Mouse (Mus musculus): ENCODE measurements around the gene Polr3h.
"Not testable (repeated sequence)": the region's sequence is repeated elsewhere in the genome, so short reads cannot be mapped to it uniquely, and the experiment has no call there.

Polr3h gene

DNA sequence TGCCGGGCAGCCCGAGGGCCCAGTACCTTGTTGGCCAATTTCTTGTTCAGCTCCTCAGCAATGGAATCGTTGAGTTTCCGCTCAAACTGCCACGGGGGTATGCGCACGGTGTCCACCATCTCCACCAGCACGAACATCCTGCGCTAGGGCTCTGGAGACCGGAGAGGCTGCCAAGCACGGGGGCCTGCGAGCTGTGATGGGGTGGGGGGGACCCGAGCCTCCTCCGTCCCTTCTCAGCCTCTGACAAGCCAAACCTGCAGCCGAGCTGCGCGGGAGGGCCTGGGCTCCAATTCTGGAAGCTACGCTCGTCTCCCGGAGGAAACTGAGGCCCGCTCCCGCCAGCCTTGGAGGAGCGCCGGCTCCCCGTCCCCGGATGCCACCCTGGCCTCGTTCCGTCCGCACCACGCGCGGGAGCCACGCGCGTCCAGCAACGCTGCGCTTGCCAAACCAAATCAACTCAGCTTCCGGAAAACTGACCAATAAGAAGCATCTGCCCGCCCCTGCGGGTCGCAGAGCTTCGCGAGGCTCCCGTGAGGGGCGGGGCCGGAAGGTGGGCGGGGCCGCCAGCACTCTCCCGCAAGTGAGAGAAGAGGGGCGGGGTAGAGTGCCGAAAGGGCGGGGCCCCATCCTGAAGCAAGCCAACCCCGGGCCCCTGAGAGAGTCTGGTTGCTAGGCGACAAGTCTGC lies at the start of gene Polr3h:
TSS of gene Polr3h (minus strand) at position 481 of the 686 bp plus-strand sequence.
- DNase-seq = peak; percentile 99

GRCm38 (mm10) chr15:81975156-81975555 lies 49.1 kb upstream of the Polr3h start:
- DNase-seq = not testable (repeated sequence)

DNA sequence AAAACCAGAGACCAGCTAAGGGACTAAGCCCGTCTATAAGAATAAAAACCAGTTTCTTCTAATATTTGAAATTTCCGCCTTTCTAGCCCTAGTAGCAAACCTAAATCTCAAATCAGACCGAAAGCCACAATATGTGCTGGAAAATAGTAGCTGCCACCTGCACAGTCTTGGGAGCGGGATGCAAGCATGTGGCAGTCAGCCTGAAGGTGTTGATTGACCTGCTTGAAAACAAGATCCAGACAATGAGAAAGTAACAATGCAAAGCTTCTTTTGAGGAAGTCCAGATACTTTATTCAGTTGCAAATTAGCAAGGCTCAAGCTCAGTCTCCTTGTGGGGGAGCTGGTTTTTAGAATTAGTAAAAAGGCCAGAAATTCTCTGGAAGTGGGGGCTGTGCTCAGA lies 44.5 kb upstream of the Polr3h start:
- DNase-seq = not testable (repeated sequence)

DNA sequence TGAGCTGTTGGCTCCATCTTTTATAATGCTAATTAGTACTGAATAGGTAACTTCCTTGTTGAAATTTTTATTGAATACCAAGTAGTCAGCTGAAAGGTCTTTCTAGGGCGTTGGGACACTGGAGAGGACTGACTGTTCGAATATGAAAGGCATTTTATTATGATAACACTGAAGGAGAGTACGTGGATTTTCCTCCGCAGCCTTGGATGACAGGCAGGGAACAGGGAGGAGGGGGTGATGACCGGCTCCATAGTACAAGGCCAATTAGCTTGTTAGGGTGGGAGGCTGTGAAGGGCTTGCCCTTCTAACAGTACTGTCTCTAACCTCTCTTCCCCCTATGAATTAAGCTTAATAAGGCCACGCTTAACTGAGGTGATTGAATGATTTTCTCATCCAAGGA lies 43.6 kb upstream of the Polr3h start:
- not testable (repeated sequence) for DNase-seq

- peak; percentile 26 for DNase-seq
Measured at GRCm38 (mm10) chr15:81969173-81969572, 43.1 kb upstream of the Polr3h start.

DNA sequence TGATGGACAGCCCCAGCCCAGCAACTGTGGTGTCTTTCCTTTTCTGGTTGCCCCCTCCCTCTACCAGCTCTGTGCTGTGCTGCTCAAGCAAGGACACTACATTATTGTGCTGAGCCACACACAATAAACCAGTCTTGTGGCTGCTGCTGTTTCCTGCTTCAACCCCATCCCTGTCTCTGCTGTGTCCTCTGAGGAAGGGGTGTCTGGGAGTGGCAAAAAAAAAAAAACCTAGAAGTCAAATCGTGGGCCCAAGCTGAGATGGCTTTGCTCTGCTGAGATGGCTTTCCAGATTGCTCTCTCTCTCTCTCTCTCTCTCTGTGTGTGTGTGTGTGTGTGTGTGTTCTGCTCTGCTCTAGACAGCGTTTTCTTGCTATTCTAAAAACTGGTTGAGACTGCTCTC lies 42.4 kb upstream of the Polr3h start:
- no peak for DNase-seq

DNA sequence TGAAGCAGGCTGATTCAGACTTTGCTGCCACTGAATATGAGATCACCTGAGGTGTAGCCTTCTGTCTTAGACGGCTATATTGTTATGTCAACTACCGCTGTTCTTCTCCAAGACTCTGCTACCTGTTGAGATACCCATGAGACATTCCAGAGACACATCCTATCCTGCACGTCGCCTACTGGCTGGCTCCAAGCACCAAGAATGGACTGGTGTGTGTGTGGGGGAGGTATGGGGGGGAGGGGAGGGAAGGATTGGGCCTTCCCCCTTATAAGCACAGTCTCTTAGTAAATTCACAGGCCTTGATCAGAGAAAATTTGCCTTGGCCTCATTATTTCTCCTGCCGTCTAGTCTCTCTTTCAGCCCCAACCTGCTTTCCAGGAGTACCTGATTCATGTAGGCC lies 41.8 kb upstream of the Polr3h start:
- no peak for DNase-seq

- no peak for DNase-seq
Measured at GRCm38 (mm10) chr15:81966062-81966829, 40.2 kb upstream of the Polr3h start.

DNA sequence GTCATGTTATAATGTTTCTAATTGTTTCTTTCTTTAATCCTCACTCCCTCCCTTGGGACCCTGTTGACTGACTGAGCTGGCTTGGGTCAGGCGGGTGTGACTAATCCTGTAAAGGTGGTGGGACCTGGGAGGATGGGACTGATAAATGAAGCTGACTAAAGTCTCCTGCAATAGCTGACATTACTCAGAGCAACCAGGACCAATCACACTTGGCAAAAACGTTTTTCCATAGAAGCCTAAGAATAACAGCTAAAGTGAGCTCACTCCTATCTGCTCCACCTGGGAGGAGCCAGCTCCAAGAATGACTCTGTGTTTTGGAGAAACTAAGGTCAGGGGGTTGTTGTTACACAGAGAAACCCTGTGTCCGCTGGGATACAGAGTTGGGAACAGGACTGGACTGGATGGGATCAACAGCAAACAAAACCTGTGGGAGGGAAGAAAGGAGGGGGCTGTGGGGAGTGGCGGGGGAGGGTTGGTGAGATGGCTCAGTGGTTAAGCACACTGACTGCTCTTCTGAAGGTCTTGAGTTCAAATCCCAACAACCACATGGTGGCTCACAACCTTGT lies 39.0 kb upstream of the Polr3h start:
- no peak for DNase-seq

DNA sequence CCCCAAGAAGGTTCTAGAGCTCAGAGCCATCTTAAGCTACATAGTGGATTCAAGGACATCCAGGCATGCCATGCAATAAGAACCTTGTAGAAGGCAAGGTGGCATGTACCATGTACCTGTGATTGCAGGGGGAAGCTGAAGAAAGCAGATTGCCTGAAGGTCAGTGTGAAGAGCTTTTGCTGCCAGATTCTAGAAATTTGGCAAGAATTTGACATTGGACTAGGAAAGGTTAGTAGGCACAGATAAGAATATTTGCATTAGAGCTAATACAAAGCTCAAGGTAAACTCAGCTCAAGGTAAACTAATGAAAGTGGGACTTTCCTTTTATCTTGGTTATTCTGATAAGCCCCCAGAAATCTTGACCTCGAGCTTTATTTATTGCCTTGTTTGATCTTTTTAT lies 38.2 kb upstream of the Polr3h start:
- no peak for DNase-seq

DNA sequence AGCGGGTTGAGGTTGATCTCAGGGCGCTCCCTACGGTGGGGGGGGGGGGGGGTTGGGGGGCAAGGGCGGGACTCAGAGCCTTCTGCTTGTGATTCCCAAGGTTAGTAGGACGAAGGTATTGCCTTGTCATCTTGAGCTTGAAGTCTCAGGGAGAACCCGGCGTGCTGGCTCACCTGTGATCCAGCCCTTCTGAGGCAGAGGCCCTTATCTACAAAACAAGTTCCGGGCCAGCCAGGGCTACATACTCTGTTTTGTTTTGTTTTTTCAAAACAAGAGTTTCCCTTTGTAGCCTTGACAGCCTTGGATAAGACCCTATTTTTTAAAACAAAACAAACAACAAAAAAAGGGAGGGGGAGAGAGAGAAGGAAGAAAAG lies 35.0 kb upstream of the Polr3h start:
- DNase-seq = no peak

GRCm38 (mm10) chr15:81960171-81961077 lies 34.4 kb upstream of the Polr3h start, which contains the start of gene Pmm1:
Gene Pmm1 (minus strand): TSS chr15:81960930.
- peak; percentile 99 for DNase-seq

- DNase-seq = no peak
Measured at GRCm38 (mm10) chr15:81958906-81959305, 32.9 kb upstream of the Polr3h start.

- no peak for DNase-seq
Measured at GRCm38 (mm10) chr15:81957598-81957997, 31.6 kb upstream of the Polr3h start.

DNA sequence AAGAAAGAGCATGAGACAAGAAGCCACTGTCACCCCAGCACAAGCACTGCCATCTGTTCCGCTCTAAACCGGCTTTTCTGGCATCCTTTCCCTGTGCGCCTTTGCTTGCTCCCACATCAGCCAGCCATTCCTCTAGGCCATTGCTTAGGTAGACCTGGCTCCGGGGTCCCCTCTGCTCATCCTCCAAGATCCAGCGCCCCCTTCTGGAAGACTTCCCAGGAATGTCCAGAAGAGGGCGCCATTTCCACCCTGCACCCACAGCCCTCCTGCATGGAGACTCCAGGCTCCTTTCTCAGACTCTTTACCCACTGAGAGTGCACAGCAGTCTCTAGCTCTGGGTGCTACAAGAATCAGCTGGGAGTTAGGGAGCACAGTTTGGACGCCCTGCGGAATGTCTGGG lies 30.4 kb upstream of the Polr3h start:
- peak; percentile 54 for DNase-seq

- no peak for DNase-seq
Measured at GRCm38 (mm10) chr15:81955414-81955813, 29.4 kb upstream of the Polr3h start.

- no peak for DNase-seq
Measured at GRCm38 (mm10) chr15:81954716-81955115, 28.7 kb upstream of the Polr3h start.

GRCm38 (mm10) chr15:81954151-81954583 lies 28.1 kb upstream of the Polr3h start:
- no peak for DNase-seq

- DNase-seq = no peak
Measured at GRCm38 (mm10) chr15:81952310-81952709, 26.3 kb upstream of the Polr3h start.

DNA sequence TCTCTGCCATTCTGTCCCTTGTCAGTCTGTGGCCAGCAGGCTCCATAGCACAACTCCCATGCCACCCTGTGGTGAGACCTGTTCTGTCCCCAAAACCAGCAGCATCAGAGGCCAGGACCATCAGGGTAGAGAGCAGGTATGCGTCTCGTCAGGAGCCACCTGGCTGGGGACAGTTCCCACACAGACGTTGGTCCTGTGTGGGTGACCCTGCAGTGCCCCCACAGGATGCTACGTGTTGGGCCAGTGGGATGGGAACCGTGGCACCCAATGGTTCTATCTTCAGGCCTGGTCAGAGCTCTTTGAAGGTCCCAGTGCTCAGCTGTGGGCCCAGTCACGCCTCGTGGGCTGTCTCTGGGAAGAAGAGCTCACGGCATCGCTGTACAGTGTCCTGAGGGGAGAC lies 25.1 kb upstream of the Polr3h start:
- DNase-seq = no peak

DNA sequence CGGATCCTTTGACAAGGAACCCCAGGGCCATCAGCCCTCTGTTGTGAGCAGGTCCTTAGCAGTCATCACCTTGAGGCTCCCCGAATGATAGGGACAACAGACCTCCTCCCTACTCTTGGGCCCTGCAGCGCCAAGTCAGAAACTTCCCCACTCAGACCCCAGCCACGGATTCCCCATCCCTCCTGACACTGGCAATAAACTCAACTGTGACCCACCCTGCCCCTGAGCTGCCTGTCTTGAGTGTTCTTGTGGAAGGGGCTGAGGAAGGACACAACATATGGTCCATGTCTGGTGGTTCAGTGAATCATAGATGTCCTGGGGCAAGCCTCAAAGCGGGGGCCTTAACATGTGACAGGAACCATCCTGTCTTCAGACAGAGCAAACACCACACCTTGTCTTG lies 24.7 kb upstream of the Polr3h start:
- DNase-seq = no peak

DNA sequence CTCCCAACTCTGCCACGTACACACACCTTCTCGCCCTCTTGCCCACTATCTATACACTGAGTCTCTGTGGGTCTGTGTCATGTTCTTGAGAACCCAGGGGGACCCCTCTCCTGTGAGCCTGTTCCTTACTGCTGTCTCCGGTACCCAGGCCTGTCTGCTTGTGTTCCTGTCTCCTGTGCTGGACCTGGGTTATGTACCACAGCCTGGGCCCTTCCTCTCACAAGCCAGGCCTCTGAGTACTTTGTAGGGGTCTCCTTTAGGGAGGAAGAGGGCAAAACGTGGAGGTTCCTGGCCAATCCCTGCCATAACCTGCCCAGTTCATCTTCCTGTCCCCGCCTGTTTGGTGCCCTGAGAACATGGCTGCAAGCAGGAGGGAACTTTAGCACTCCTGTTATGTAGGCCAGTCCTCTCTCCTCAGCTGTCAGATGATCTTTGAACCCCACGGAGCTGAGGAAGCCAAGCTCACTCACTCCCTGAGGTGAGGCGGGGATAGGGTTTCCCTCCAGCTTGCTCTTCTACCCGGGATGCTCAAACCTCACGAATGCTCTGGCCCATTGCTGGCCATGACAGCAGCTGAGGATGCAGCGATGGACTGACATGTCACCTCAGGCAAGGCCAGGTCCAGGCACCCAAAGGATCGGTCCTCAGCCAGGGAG lies 23.6 kb upstream of the Polr3h start:
- DNase-seq = no peak
